Mouse (Mus musculus) CH12.LX (cell line): ENCODE measurements around the gene Nup62cl. TPM values are rescaled to one million over a fixed set of nuclear protein-coding genes. Genes with fewer than 3 reads are reported as not detected.

Experiments
- DNase-seq: peaks from one replicate; pipeline ENCODE4 v3.0.0-alpha.2; 2013; ENCODE audit errors: extremely low read depth
- H3K27ac ChIP-seq: 2 replicates; pipeline ENCODE4 v1.5.1; 2012; ENCODE audit warnings: low read depth, mild to moderate bottlenecking, control low read depth, moderate library complexity; ENCODE audit not compliant: insufficient read depth
- H3K27me3 ChIP-seq: replicated peaks from 2 replicates; pipeline ENCODE3; 2012; ENCODE audit warnings: inconsistent platforms
- H3K36me3 ChIP-seq, 2 experiments: replicated peaks in 1 of 2; 2 replicates each; pipeline versions ENCODE3 to v1.6.1; 2012; ENCODE audit warnings: inconsistent platforms in 1 of 2, low read length in 1 of 2, mild to moderate bottlenecking in 1 of 2, mixed read lengths in 1 of 2, moderate library complexity in 1 of 2; ENCODE audit not compliant: control insufficient read depth in 1 of 2, insufficient read depth in 1 of 2
- H3K4me1 ChIP-seq, 2 experiments: 2 replicates each; pipeline ENCODE4 v1.6.1; 2012; ENCODE audit warnings: inconsistent platforms in 1 of 2, moderate library complexity in 1 of 2; ENCODE audit not compliant: insufficient read depth in 2 of 2, control insufficient read depth in 1 of 2
- H3K4me2 ChIP-seq: 2 replicates; pipeline ENCODE4 v1.6.1; 2012; ENCODE audit warnings: low read depth, mild to moderate bottlenecking, control low read depth; ENCODE audit not compliant: poor library complexity, insufficient read depth, severe bottlenecking
- H3K4me3 ChIP-seq, 3 experiments: fragments of 150-350 bp in 1 of 3; sonication (generic) in 1 of 3; replicated peaks in 1 of 3; 2 replicates each; pipeline versions ENCODE3 to v1.5.1; 2011 to 2012; ENCODE audit warnings: low read depth in 2 of 3, low read length in 2 of 3, mild to moderate bottlenecking in 2 of 3, moderate library complexity in 2 of 3, control low read depth in 1 of 3, improper control_type of control experiment in 1 of 3, inconsistent platforms in 1 of 3, mixed read lengths in 1 of 3; ENCODE audit not compliant: poor library complexity in 1 of 3
- H3K79me2 ChIP-seq: replicated peaks from 2 replicates; pipeline ENCODE4 v1.6.1; 2012; ENCODE audit warnings: mild to moderate bottlenecking, moderate library complexity; ENCODE audit not compliant: control insufficient read depth, poor library complexity, insufficient read depth, severe bottlenecking; ENCODE audit errors: extremely low read depth
- H3K9ac ChIP-seq: 2 replicates; pipeline ENCODE4 v1.6.1; 2012; ENCODE audit warnings: low read depth, mild to moderate bottlenecking, control low read depth, moderate library complexity; ENCODE audit not compliant: insufficient read depth
- H3K9me3 ChIP-seq: replicated peaks from 2 replicates; pipeline ENCODE3; 2012; ENCODE audit warnings: low read length, inconsistent platforms, mixed read lengths
- CHD1 ChIP-seq: IDR thresholded peaks from 2 replicates; pipeline ENCODE4 v1.6.1; 2012; ENCODE audit warnings: low read depth, low read length, improper control_type of control experiment, inconsistent platforms
- CHD2 ChIP-seq: IDR thresholded peaks from 2 replicates; pipeline ENCODE4 v1.6.1; 2011; ENCODE audit warnings: low read length, improper control_type of control experiment
- GABPA ChIP-seq: IDR thresholded peaks from 2 replicates; pipeline ENCODE4 v1.6.1; 2012; ENCODE audit warnings: low read depth, low read length, improper control_type of control experiment, inconsistent platforms; ENCODE audit not compliant: insufficient replicate concordance
- IRF4 ChIP-seq: IDR thresholded peaks from 2 replicates; pipeline ENCODE4 v1.6.1; 2014; ENCODE audit warnings: low read depth, mild to moderate bottlenecking, inconsistent platforms, low read length, improper control_type of control experiment
- KAT2A ChIP-seq: IDR thresholded peaks from 2 replicates; pipeline ENCODE4 v1.6.1; 2012; ENCODE audit warnings: low read length, improper control_type of control experiment, inconsistent platforms; ENCODE audit not compliant: insufficient replicate concordance
- MXI1 ChIP-seq: IDR thresholded peaks from 2 replicates; pipeline ENCODE4 v1.6.1; 2011; ENCODE audit warnings: mild to moderate bottlenecking, low read depth, low read length, improper control_type of control experiment
- NELFE ChIP-seq: IDR thresholded peaks from 2 replicates; pipeline ENCODE4 v1.6.1; 2011; ENCODE audit warnings: low read depth, low read length, improper control_type of control experiment
- POLR2A ChIP-seq: IDR thresholded peaks from 2 replicates; pipeline ENCODE4 v1.6.1; 2011; ENCODE audit warnings: low read depth, mild to moderate bottlenecking, improper control_type of control experiment, low read length
- SIN3A ChIP-seq: IDR thresholded peaks from 2 replicates; pipeline ENCODE4 v1.6.1; 2012; ENCODE audit warnings: low read length, improper control_type of control experiment, inconsistent platforms
- SMC3 ChIP-seq: IDR thresholded peaks from 2 replicates; pipeline ENCODE4 v1.6.1; 2011; ENCODE audit warnings: low read depth, low read length, improper control_type of control experiment
- TCF12 ChIP-seq: IDR thresholded peaks from 2 replicates; pipeline ENCODE4 v1.6.1; 2014; ENCODE audit warnings: low read depth, mild to moderate bottlenecking, inconsistent platforms, low read length, improper control_type of control experiment
- UBTF ChIP-seq: IDR thresholded peaks from 2 replicates; pipeline ENCODE4 v1.6.1; 2012; ENCODE audit warnings: low read depth, mild to moderate bottlenecking, inconsistent platforms, low read length, improper control_type of control experiment, moderate library complexity
- USF1 ChIP-seq: IDR thresholded peaks from 2 replicates; pipeline ENCODE4 v1.6.1; 2014; ENCODE audit warnings: low read depth, mild to moderate bottlenecking, inconsistent platforms, low read length, improper control_type of control experiment
- ZMIZ1 ChIP-seq: IDR thresholded peaks from 2 replicates; pipeline ENCODE4 v1.6.1; 2012; ENCODE audit warnings: low read depth, mild to moderate bottlenecking, inconsistent platforms, low read length, improper control_type of control experiment
- dilution Hi-C: fragments of 300-500 bp; cut with MboI; formaldehyde crosslinking; loops from 2 replicates; pipeline ENCODE4 v1.14.3; 2020; ENCODE audit warnings: low sequenced_read_pairs; ENCODE audit not compliant: extremely low pct_unique_long_range_greater_than_20kb, extremely low pct_ligation_motif_present
- in situ Hi-C: fragments of 300-500 bp; cut with MboI; formaldehyde crosslinking; loops from 3 replicates; pipeline ENCODE4 v1.14.3; 2019; ENCODE audit warnings: low sequenced_read_pairs, low pct_ligation_motif_present, low pct_unique_long_range_greater_than_20kb, mixed read lengths
- polyA plus RNA-seq: library from polyadenylated mRNA; unstranded; fragments of >175 nt; gene quantifications from 2 replicates; pipeline ENCODE4 v1.2.1, GENCODE M21; 2012; ENCODE audit warnings: low read depth; ENCODE audit not compliant: insufficient read length
- total RNA-seq, 2 experiments: library from RNA; depleted of rRNA; stranded (reverse); fragments of 300-350 nt in 1 of 2; fragments of >200 nt in 1 of 2; gene quantifications; 2 replicates each; pipeline ENCODE4 v1.2.3; 2012 to 2014

The Nup62cl gene
- total and polyA plus RNA-seq, 3 experiments = 8.3 to 41.8 (median 15.1) TPM

- no peak for DNase-seq
- Histone ChIP-seq H3K27me3 (no peaks in the 10 kb centered on the region), H3K36me3 (no peaks in the 10 kb centered on the region), H3K4me2 (no peak overlapping the region), H3K4me1 (peaks cover 2 to 7% of the 10 kb centered on the region in 2 experiments; a peak in 3 of 4 replicates), H3K27ac (no peak overlapping the region), H3K79me2 (no peaks in the 10 kb centered on the region; the same call in 1 of the 2 replicates), H3K9ac (no peak overlapping the region), H3K9me3 (no peaks in the 10 kb centered on the region), H3K4me3 (no peak overlapping the region)
- in situ Hi-C loops = loop anchor here (25.0 kb wide), 1 partner anchor 101 kb away; no protein-coding TSS in a partner anchor
- dilution Hi-C loops = no loop called here
- TF ChIP-seq POLR2A (no peak), SMC3 (no peak), CHD2 (no peak), GABPA (no peak)
Observed at GRCm38 (mm10) chrX:140060886-140061874, 1.3 kb downstream of the Nup62cl start.

- TF ChIP-seq USF1 (no peak), POLR2A (no peak), ZMIZ1 (no peak), KAT2A (no peak), SIN3A (no peak), MXI1 (no peak), CHD1 (no peak), NELFE (no peak; the same call in 1 of the 2 replicates), IRF4 (no peak), UBTF (no peak), TCF12 (no peak)
- TF ChIP-seq, all 38 proteins: peak for 0
- no peaks in the 10 kb centered on the region for H3K9me3 ChIP-seq
- DNase-seq = no peak
- no peak overlapping the region for H3K27ac ChIP-seq
- peak overlapping the region; percentile 78; the same call in 1 of the 2 replicates for H3K4me2 ChIP-seq
- in situ Hi-C loops = no loop called here
- H3K4me1 ChIP-seq = peaks cover 0 to 5% of the 10 kb centered on the region in 2 experiments; a peak in 1 of 4 replicates
- peak overlapping the region in 2 of 3 experiments; percentile 61 to 66 for H3K4me3 ChIP-seq
- H3K79me2 ChIP-seq = peaks cover 18% of the 10 kb centered on the region
- H3K36me3 ChIP-seq = peaks cover 3 to 21% of the 10 kb centered on the region in 2 experiments
- H3K27me3 ChIP-seq = no peaks in the 10 kb centered on the region
- H3K9ac ChIP-seq = peak overlapping the region; percentile 85
- dilution Hi-C loops = no loop called here
Observed at GRCm38 (mm10) chrX:139998691-139999065, 63.8 kb downstream of the Nup62cl start.
